Mouse (Mus musculus) adipocyte (in vitro differentiated cells): ENCODE data around the gene Gm28044.
"Not testable (repeated sequence)": the region's sequence is repeated elsewhere in the genome, so short reads cannot be mapped to it uniquely, and the experiment has no call there.

ENCODE experiments used
- DNase-seq: peaks from one replicate; pipeline ENCODE4 v3.0.0-alpha.2; 2016; ENCODE audit warnings: low spot score

The Gm28044 gene

DNA sequence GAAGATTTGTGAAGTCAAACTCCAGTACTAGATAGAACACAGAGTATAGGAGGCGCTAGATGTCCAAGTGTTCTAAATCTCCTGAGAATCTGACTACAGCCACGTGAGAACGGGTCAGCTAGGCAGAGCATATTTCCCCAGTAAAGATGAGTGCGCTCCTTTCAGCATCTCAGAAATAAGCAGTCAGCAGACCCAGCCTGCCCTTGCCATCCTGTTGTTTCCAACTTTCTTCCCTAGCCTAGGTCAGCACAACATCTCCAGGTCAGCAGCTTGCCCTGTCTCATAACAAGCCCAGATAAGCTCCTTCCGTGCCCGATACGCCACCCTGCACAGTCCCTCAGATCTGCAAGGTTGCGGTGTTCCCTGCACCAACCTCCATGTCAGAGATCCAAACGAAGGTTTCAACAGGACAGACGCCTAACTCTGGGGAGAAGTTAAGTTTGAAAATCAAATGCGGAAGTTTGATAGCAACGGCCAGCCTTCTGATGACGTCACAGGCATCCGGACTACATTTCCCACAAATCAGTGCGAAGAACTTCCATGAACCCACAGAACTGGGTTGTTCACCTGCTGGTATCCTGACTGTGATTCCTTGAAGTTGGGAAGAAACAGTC lies at the start of gene Gm28044, which contains the start of gene Zfp953:
TSS of gene Gm28044 (minus strand) at position 406 of the 614 bp plus-strand sequence.
TSS of gene Zfp953 (minus strand) at position 475 of the 614 bp plus-strand sequence.
- DNase-seq: peak; percentile 87

GRCm38 (mm10) chr13:67399183-67399903 lies 39.0 kb upstream of the Gm28044 start, which contains the start of gene Zfp429:
Gene Zfp429 (minus strand): TSS chr13:67399819.
- peak; percentile 57 for DNase-seq

DNA sequence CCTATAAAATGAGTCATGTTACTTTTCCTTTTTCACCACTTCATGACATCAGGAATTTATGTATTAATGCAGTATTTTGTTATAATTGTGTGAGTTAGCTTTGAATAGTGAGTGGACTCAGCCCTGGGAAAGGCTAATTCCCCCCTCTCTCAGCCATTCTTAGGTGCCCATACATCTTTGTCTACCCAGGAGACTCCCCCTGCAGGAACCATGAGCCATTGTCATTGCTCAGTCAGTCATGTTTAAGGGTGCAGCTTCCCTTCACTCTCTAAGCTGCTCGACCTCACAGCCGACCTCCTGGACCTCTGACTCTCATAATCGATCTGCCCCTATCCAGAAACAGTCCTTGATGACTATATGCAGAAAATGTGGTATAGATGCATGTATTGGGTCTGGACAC lies 15.9 kb upstream of the Gm28044 start:
- DNase-seq: not testable (repeated sequence)

- peak; percentile 63 for DNase-seq
Measured at GRCm38 (mm10) chr13:67375050-67375911, 14.9 kb upstream of the Gm28044 start, which contains the start of the genes Gm28041 and Zfp456. Gene Gm28041 (minus strand): TSS chr13:67375733. Gene Zfp456 (minus strand): TSS chr13:67375810.

DNA sequence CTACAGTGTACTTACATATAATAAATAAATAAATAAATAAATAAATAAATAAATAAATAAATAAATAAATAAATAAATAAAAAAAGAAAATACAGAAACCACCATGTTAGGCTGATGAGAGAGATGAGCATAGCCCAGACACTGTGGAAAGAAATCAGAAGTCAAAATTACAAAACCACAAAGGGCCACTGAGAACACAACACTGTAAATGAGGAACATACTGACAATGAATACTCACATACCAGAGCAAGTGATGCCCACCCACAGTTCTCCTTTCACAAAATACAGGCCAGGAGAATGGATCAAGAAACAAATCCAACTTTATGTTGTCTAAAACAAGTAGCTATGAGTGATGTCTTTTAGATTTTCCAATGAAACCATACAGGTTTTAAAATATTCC lies 8.5 kb downstream of the Gm28044 start:
- DNase-seq: no peak

DNA sequence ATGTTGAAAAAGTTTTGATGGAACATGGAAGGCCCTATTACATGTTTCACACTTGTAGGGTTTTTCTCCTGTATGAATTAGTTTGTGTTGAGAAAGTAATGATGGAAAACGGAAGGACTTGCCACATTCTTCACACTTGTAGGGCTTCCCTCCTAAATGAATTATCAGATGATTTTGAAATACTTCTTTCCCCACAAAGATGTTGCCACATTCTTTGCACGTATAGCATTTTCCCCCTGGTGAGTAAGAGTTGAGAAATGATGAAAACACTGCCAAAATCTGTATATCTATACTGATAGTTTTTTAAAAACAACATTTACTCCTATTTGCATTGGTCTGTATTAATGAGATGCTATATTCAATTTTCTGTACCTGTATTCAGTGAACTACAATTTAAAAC lies 16.9 kb downstream of the Gm28044 start:
- DNase-seq: no peak

- peak; percentile 2 for DNase-seq
Measured at GRCm38 (mm10) chr13:67332877-67333276, 27.5 kb downstream of the Gm28044 start.

DNA sequence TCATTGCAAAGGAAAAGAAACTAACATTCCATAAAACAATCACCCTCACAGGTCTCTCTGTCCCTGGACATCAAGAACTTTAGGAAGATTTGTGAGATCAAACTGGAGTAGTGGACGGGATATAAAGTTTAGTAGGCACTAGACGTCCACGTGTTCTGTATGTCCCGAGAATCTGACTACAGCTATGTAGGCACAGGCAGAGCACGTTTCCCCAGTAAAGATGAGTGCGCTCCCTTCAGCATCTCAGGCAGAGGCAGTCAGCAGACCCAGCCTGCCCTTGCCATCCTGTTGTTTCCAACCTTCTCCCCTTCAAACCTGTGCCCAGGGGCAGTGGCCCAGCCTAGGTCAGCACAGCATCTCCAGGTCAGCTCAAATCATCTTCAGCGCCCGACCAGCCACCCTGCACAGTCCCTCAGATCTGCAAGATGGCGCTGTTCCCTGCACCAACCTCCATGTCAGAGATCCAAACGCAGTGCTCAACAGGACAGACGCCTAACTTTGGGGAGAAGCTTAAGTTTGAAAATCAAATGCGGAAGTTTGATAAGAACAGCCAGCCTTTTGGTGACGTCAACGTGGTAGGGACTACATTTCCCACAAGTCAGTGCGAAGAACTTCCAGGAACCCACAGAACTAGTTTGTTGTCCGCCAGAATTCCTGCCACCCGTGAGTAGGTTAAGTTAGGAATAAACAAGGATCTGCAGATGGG lies 28.2 kb downstream of the Gm28044 start, which contains the start of gene Zfp595:
TSS of gene Zfp595 (minus strand) at position 552 of the 706 bp plus-strand sequence.
- peak; percentile 86 for DNase-seq

DNA sequence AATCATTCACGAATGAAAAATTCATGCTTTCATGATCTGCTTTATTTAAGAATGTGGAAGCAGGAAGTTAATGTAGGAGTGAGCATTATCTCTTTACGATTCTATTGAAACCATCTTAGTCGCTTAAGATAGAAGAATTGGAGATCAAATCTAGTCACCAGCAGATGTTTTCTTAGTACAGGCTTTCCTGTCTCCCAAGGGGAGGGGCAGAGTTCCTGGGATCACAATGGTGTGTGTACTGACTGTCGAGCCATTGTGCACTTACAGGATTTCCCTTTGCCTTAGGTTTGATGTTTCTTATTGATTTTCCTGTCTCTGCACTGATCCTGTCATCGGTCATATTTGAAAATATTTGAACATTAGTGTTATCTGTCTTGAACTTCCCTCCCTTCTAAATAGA lies 53.6 kb downstream of the Gm28044 start:
- DNase-seq: no peak

GRCm38 (mm10) chr13:67305822-67306672 lies 54.3 kb downstream of the Gm28044 start, which contains the start of gene Zfp457:
Gene Zfp457 (minus strand): TSS chr13:67306485.
- DNase-seq: peak; percentile 92

DNA sequence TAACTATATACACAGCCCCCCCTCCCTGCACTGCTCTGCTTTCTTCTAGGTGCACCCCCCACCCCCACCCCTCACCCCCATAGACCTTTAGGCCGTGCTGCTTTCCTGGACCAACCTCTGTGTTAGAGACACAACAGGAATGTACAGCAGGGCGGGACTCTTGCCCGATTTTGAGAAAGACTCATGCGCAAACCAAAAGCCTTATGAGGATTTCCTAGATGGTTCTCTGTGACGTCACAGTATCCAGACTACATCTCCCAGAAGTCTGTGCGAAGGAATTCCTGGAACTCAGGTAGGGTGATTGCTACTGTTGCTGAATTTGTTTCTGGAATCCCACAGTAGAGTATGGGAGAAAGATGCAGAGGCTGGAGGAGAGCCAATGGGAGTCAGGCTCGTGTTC lies 82.0 kb downstream of the Gm28044 start, which contains the start of gene Zfp458:
TSS of gene Zfp458 (minus strand) at position 153 of the 400 bp plus-strand sequence.
- peak; percentile 20 for DNase-seq

DNA sequence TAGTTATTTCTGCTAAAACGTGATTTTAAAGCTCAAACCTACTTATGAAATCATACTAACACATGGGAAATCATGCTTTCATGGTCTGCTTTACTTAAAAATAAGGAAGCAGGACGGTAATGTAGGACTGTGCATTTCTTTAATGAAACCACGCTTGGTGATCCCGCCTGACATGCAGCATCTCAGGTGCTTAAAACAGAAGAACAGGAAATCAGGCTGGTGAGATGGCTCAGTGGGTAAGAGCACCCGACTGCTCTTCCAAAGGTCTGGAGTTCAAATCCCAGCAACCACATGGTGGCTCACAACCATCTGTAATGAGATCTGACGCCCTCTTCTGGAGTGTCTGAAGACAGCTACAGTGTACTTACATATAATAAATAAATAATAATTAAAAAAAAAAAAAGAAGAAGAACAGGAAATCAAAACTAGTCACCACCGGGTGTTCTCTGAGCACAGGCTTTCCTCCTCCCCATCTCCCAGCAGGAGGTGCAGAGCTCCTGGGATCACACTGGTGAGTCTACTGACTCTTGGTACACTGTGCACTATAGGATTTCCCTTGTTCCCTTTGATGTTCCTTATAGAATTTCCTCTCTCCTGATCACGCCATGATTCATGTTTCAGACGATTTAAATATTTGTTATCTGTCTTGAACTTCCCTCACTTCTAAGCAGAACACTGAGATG lies 90.8 kb downstream of the Gm28044 start:
- DNase-seq: not testable (repeated sequence)

DNA sequence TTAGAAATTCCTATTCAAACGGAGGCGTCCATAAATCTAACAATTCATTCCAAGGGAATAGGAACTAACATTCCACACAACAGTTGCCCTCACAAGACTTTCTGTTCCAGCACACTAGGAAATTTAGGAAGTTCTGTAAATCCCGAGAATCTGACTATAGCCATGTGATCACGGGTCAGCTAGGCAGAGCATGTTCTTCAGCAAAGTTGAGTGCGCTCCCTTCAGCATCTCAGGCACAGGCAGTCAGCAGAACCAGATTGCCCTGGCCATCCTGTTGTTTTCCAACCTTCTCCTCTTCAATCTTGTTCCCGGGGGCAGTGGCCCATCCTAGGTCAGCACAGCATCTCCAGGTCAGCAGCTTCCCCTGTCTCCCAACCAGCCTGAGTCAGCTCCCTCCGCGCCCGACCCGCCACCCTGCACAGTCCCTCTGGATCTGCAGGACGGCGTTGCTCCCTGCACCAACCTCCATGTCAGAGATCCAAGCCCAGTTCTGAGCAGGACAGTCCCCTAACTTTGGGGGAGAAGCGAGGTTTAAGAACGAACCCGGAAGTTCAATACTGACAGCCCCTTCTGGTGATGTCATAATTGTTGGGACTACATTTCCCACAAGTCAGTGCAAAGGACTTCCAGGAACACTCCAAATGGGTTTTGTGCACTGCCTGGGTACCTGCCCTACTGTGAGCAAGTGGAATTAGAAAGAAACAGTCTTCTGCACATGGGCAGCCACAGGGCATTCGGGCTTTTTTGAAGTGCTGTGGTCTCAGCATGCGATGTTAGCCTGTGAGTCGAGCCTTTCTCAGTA lies 91.6 kb downstream of the Gm28044 start:
- peak; percentile 70 for DNase-seq
